Mouse (Mus musculus): Measurements from ENCODE around the gene Gm10801. TPM values are rescaled to one million over a fixed set of nuclear protein-coding genes. Genes with fewer than 3 reads are reported as not detected.

Gene Gm10801
- 2.3 and 5.1 TPM in 2 replicates for total RNA-seq (2023)

GRCm38 (mm10) chr2:98661937-98662336 lies at the start of gene Gm10801:
Gm10801 (plus strand) TSS chr2:98662237.

GRCm38 (mm10) chr2:98667201-98667600 lies 5.2 kb downstream of the Gm10801 start, which contains the start of gene Gm10800:
Gm10800 (minus strand) TSS chr2:98667301.

Other genes starting within 250 kb of the Gm10801 start
- 3.1 and 3.9 TPM in 2 replicates for gene Gm10800, start 5.1 kb downstream of the Gm10801 start, total RNA-seq (2023)

Data from neutrophil, adult 65 days (primary cell).